Mouse (Mus musculus): ENCODE data around the gene Slc7a5. TPM values are rescaled to one million over a fixed set of nuclear protein-coding genes. Genes with fewer than 3 reads are reported as not detected.

The Slc7a5 gene
- total and polyA plus RNA-seq, 3 experiments: 110 to 291 (median 207) TPM

- H3K9me3 ChIP-seq (replicated peaks; ENCODE audit: low read length): no peaks in the 10 kb centered on the region
- TF ChIP-seq MAFK (IDR thresholded peaks at IDR 0.05; ENCODE audit: insufficient replicate concordance, low read length) (0 out of 2 replicates have a peak, but pooled peaks have one; percentile 47), CTCF (conservative IDR thresholded peaks at IDR 0.05 in 1 of 2, IDR thresholded peaks at IDR 0.05 in 1 of 2; ENCODE audit: low read depth in 2 of 2, low read length in 2 of 2) (peak in 1 of 2 experiments; percentile 28; a peak in 1 of 4 replicates), JUND (conservative IDR thresholded peaks at IDR 0.05; ENCODE audit: low read depth, low read length) (peak; percentile 84), POLR2AphosphoS2 (IDR thresholded peaks at IDR 0.05; ENCODE audit: low read depth, low read length) (no peak; the same call in 1 of the 2 replicates), RAD21 (IDR thresholded peaks at IDR 0.05; ENCODE audit: low read depth, low read length) (peak; percentile 15), USF2 (conservative IDR thresholded peaks at IDR 0.05; ENCODE audit: low read depth, low read length) (no peak), E2F4 (IDR thresholded peaks at IDR 0.05; ENCODE audit: insufficient replicate concordance, low read depth, low read length) (0 out of 2 replicates have a peak, but pooled peaks have one; percentile 7), ELF1 (IDR thresholded peaks at IDR 0.05; ENCODE audit: low read depth, low read length) (peak; percentile 75), ZKSCAN1 (IDR thresholded peaks at IDR 0.05; ENCODE audit: borderline replicate concordance, low read depth, low read length) (no peak), ZMIZ1 (IDR thresholded peaks at IDR 0.05; ENCODE audit: low read depth, low read length) (0 out of 2 replicates have a peak, but pooled peaks have one; percentile 48), USF1 (IDR thresholded peaks at IDR 0.05; ENCODE audit: low read depth, low read length) (no peak), POLR2A (IDR thresholded peaks at IDR 0.05; ENCODE audit: low read depth, low read length) (peak; percentile 48), ETS1 (conservative IDR thresholded peaks at IDR 0.05; ENCODE audit: low read depth, low read length) (peak; percentile 98), NELFE (IDR thresholded peaks at IDR 0.05; ENCODE audit: low read depth, low read length) (peak; percentile 41; the same call in 1 of the 2 replicates), KAT2A (IDR thresholded peaks at IDR 0.05; ENCODE audit: insufficient replicate concordance, low read length) (0 out of 2 replicates have a peak, but pooled peaks have one; percentile 65), CHD1 (IDR thresholded peaks at IDR 0.05; ENCODE audit: low read depth, low read length) (no peak; the same call in 1 of the 2 replicates), PAX5 (IDR thresholded peaks at IDR 0.05; ENCODE audit: low read length) (no peak), ZC3H11A (IDR thresholded peaks at IDR 0.05; ENCODE audit: low read depth, low read length) (no peak), CHD2 (IDR thresholded peaks at IDR 0.05; ENCODE audit: low read length) (peak; percentile 59), MAX (IDR thresholded peaks at IDR 0.05; ENCODE audit: low read length) (peak; percentile 71; the same call in 1 of the 2 replicates), SMC3 (IDR thresholded peaks at IDR 0.05; ENCODE audit: low read depth, low read length) (peak; percentile 34), BHLHE40 (IDR thresholded peaks at IDR 0.05; ENCODE audit: low read depth, low read length) (peak; percentile 96), NRF1 (IDR thresholded peaks at IDR 0.05; ENCODE audit: low read depth, low read length) (no peak; the same call in 1 of the 2 replicates), JUN (IDR thresholded peaks at IDR 0.05; ENCODE audit: insufficient read depth, low read depth, low read length) (peak; percentile 46; the same call in 1 of the 2 replicates), TBP (conservative IDR thresholded peaks at IDR 0.05; ENCODE audit: low read depth, low read length) (no peak; the same call in 1 of the 2 replicates), MEF2A (IDR thresholded peaks at IDR 0.05; ENCODE audit: borderline replicate concordance, low read depth, low read length) (no peak; the same call in 1 of the 2 replicates), UBTF (IDR thresholded peaks at IDR 0.05; ENCODE audit: low read depth, low read length) (peak; percentile 76; the same call in 1 of the 2 replicates), IRF4 (IDR thresholded peaks at IDR 0.05; ENCODE audit: low read depth, low read length) (peak; percentile 95), MXI1 (IDR thresholded peaks at IDR 0.05; ENCODE audit: low read depth, low read length) (peak; percentile 71), ZNF384 (IDR thresholded peaks at IDR 0.05; ENCODE audit: low read depth, low read length) (no peak), GABPA (IDR thresholded peaks at IDR 0.05; ENCODE audit: insufficient replicate concordance, low read depth, low read length) (no peak), SIN3A (IDR thresholded peaks at IDR 0.05; ENCODE audit: low read length) (peak; percentile 84; the same call in 1 of the 2 replicates), HCFC1 (IDR thresholded peaks at IDR 0.05; ENCODE audit: low read depth, low read length) (peak; percentile 50), MYC (IDR thresholded peaks at IDR 0.05; ENCODE audit: low read depth, low read length) (peak; percentile 77), MAZ (IDR thresholded peaks at IDR 0.05; ENCODE audit: low read depth, low read length) (no peak; the same call in none of the 2 replicates), RCOR1 (conservative IDR thresholded peaks at IDR 0.05; ENCODE audit: low read depth, low read length) (peak; percentile 94), TCF12 (IDR thresholded peaks at IDR 0.05; ENCODE audit: low read depth, low read length) (peak; percentile 98), EP300 (IDR thresholded peaks at IDR 0.05; ENCODE audit: low read length) (peak; percentile 96)
- H3K4me1 ChIP-seq (ENCODE audit: control insufficient read depth in 1 of 2, insufficient read depth in 2 of 2): peaks cover 32 to 80% of the 10 kb centered on the region in 2 experiments
- H3K27me3 ChIP-seq (replicated peaks): no peaks in the 10 kb centered on the region
- peak overlapping the region in 1 of 3 experiments; percentile 19 for H3K4me3 ChIP-seq (replicated peaks in 1 of 3; ENCODE audit: low read depth in 2 of 3, low read length in 2 of 3, poor library complexity in 1 of 3)
- dilution Hi-C loops (cut with MboI; ENCODE audit: extremely low pct_ligation_motif_present, extremely low pct_unique_long_range_greater_than_20kb, low sequenced_read_pairs) (no loop called here), in situ Hi-C loops (cut with MboI; ENCODE audit: low pct_ligation_motif_present, low pct_unique_long_range_greater_than_20kb, low sequenced_read_pairs) (no loop called here)
- H3K4me2 ChIP-seq (ENCODE audit: insufficient read depth, low read depth, poor library complexity, severe bottlenecking): peak overlapping the region; percentile 82
- DNase-seq (ENCODE audit: extremely low read depth): peak; percentile 97
- H3K79me2 ChIP-seq (replicated peaks; ENCODE audit: control insufficient read depth, extremely low read depth, insufficient read depth, poor library complexity, severe bottlenecking): peaks cover 6% of the 10 kb centered on the region
- peaks cover 23 to 27% of the 10 kb centered on the region in 2 experiments for H3K36me3 ChIP-seq (replicated peaks in 1 of 2; ENCODE audit: control insufficient read depth in 1 of 2, insufficient read depth in 1 of 2, low read length in 1 of 2)
- H3K9ac ChIP-seq (ENCODE audit: insufficient read depth, low read depth): peak overlapping the region; percentile 92
- H3K27ac ChIP-seq (ENCODE audit: insufficient read depth, low read depth): peak overlapping the region; percentile 98
Observed at GRCm38 (mm10) chr8:121848495-121848894, 59.0 kb downstream of the Slc7a5 start.

Measured in CH12.LX (cell line).